ENCODE assay signal across 18 mouse cellular contexts in the genomic region with DNA sequence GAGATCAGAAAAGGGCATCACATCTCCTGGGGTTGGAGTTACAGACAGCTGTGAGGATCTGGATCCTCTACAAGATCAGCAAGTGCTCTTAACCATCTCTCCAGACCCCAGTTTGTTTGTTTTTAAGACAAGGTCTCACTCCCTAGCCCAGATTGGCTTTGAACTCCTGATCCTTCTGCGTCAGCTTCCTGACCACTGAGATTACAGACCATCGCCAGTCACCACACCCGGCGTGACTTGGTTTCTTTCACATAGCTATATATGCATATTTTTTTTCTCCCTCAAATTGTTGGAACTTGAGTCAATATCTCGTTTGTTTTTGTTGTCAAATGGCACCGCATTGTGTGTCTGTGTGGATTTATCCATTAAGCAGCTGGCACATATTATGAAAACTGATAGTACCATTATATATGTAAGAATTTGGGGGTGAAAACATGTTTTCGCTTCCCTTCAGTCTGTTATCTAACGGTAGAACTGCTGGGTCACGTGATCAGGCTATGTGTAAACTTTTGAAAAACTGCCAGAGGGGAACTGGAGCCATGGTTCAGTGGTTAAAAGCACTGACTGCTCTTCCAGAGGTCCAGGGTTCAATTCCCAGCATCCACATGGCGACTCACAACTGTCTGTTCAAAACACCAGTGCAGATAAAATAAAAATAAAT. TPM values are rescaled to one million over a fixed set of nuclear protein-coding genes. Genes with fewer than 3 reads are reported as not detected.
DNase-seq lines count a peak whose midpoint lies in the region; ATAC-seq and TF ChIP-seq lines count a peak whose summit lies in the region.
"Had no signal": no experiment of that assay in that cellular context is flagged by ENCODE, and none has a peak within 500 bp of the region (broad histone marks: within the 10 kb centered on the region; RNA-seq: fewer than 3 reads in every experiment).

No protein-coding gene starts in this region.

- H3K79me3 ChIP-seq in C2C12 (ENCODE audit: low read depth): no peaks in the 10 kb centered on the region

- H3K4me1 ChIP-seq in erythroblast, embryonic 14.5 days (ENCODE audit: control insufficient read depth): peaks cover 97% of the 10 kb centered on the region
- H3K4me1 ChIP-seq in liver, postnatal 0 days (ENCODE audit: insufficient read depth): peaks cover 39% of the 10 kb centered on the region
- H3K4me1 ChIP-seq in forebrain, embryonic 13.5 days: no peaks in the 10 kb centered on the region
- H3K4me1 ChIP-seq in intestine, embryonic 16.5 days (ENCODE audit: control insufficient read depth, insufficient read depth, low read length): no peaks in the 10 kb centered on the region
- H3K4me1 ChIP-seq: embryonic facial prominence, embryonic 12.5 days; limb, embryonic 12.5 days; neural tube, embryonic 15.5 days had no signal

- intact Hi-C loops in heart, postnatal 36 days (cut with DNase I): no loop called here
- intact Hi-C loops in heart, postnatal 14 days (cut with DNase I): no loop called here

- H3K9ac ChIP-seq in liver, postnatal 0 days (replicated peaks): no peak overlapping the region
- H3K9ac ChIP-seq in forebrain, embryonic 13.5 days: no peak overlapping the region
- no peak overlapping the region for H3K9ac ChIP-seq in intestine, embryonic 16.5 days (ENCODE audit: low read depth, low read length)
- H3K9ac ChIP-seq: embryonic facial prominence, embryonic 12.5 days; limb, embryonic 12.5 days; neural tube, embryonic 15.5 days had no signal

- peak; percentile 64 for ATAC-seq in liver, postnatal 0 days
- no peak for ATAC-seq in forebrain, embryonic 13.5 days
- ATAC-seq in intestine, embryonic 16.5 days: no peak
- ATAC-seq: forebrain, embryonic 16.5 days; hindbrain, postnatal 0 days had no signal

- DNase-seq in 416B (ENCODE audit: low read depth): peak; percentile 56
- DNase-seq in liver, postnatal 0 days: peak; percentile 52
- no peak for DNase-seq in heart, postnatal 36 days
- no peak for DNase-seq in heart, postnatal 14 days
- DNase-seq: cerebellum, adult 9-11 months; gastrocnemius, postnatal 25 days; kidney, postnatal 25 days; layer of hippocampus, postnatal 36 days; lung, postnatal 4 days had no signal

- H3ac ChIP-seq in C2C12 (ENCODE audit: control insufficient read depth, insufficient read length, low read depth): no peak overlapping the region

- no peaks in the 10 kb centered on the region for H3K27me3 ChIP-seq in C2C12 (ENCODE audit: control insufficient read depth, insufficient read depth, insufficient read length)
- no peaks in the 10 kb centered on the region for H3K27me3 ChIP-seq in erythroblast, embryonic 14.5 days (ENCODE audit: control insufficient read depth)
- H3K27me3 ChIP-seq in liver, postnatal 0 days (ENCODE audit: insufficient read depth, low read length): no peaks in the 10 kb centered on the region
- H3K27me3 ChIP-seq in forebrain, embryonic 13.5 days: no peaks in the 10 kb centered on the region
- H3K27me3 ChIP-seq in intestine, embryonic 16.5 days (replicated peaks; ENCODE audit: control insufficient read depth, insufficient read depth, low read length): no peaks in the 10 kb centered on the region
- H3K27me3 ChIP-seq: embryonic facial prominence, embryonic 12.5 days; limb, embryonic 12.5 days; neural tube, embryonic 15.5 days had no signal

- H3K9me3 ChIP-seq in erythroblast, embryonic 14.5 days (ENCODE audit: control insufficient read depth, low read length): no peaks in the 10 kb centered on the region
- no peaks in the 10 kb centered on the region for H3K9me3 ChIP-seq in liver, postnatal 0 days (ENCODE audit: low read length)
- H3K9me3 ChIP-seq in forebrain, embryonic 13.5 days (replicated peaks): no peaks in the 10 kb centered on the region
- H3K9me3 ChIP-seq in intestine, embryonic 16.5 days (ENCODE audit: control insufficient read depth, low read length): no peaks in the 10 kb centered on the region
- H3K9me3 ChIP-seq: embryonic facial prominence, embryonic 12.5 days; limb, embryonic 12.5 days; neural tube, embryonic 15.5 days had no signal

- peak overlapping the region; percentile 34; the same call in 1 of the 2 replicates for H3K4me2 ChIP-seq in liver, postnatal 0 days (ENCODE audit: low read depth, low read length)
- no peak overlapping the region for H3K4me2 ChIP-seq in forebrain, embryonic 13.5 days
- H3K4me2 ChIP-seq in intestine, embryonic 16.5 days (ENCODE audit: low read depth, low read length): no peak overlapping the region
- H3K4me2 ChIP-seq: embryonic facial prominence, embryonic 12.5 days; limb, embryonic 12.5 days; neural tube, embryonic 15.5 days had no signal

- no peak for TF ChIP-seq CTCF in C2C12 (IDR thresholded peaks at IDR 0.05; ENCODE audit: control insufficient read depth, insufficient read depth, insufficient read length)
- no peak for TF ChIP-seq CTCF in liver, postnatal 0 days (IDR thresholded peaks at IDR 0.05; ENCODE audit: low read depth)

- H3K27ac ChIP-seq in liver, postnatal 0 days (ENCODE audit: low read depth): peak overlapping the region; percentile 79
- H3K27ac ChIP-seq in forebrain, embryonic 13.5 days: no peak overlapping the region
- H3K27ac ChIP-seq in intestine, embryonic 16.5 days (ENCODE audit: low read length): no peak overlapping the region
- H3K27ac ChIP-seq: embryonic facial prominence, embryonic 12.5 days; hindbrain, postnatal 0 days; limb, embryonic 12.5 days; neural tube, embryonic 15.5 days had no signal

- peak; percentile 85 for TF ChIP-seq EP300 in liver, postnatal 0 days (IDR thresholded peaks at IDR 0.05; ENCODE audit: low read depth)

- 41% methylated on average over 10 of the region's 10 CpGs for WGBS in liver, postnatal 0 days (ENCODE audit: insufficient replicate concordance)
- WGBS in forebrain, embryonic 13.5 days: 84% methylated on average over 10 of the region's 10 CpGs
- WGBS in intestine, embryonic 16.5 days: 76% methylated on average over 10 of the region's 10 CpGs

- H3K4me3 ChIP-seq in C2C12 (ENCODE audit: insufficient read depth, poor library complexity, severe bottlenecking): no peak overlapping the region
- H3K4me3 ChIP-seq in erythroblast, embryonic 14.5 days (replicated peaks): peak overlapping the region; percentile 42
- H3K4me3 ChIP-seq in liver, postnatal 0 days (ENCODE audit: low read depth, low read length): no peak overlapping the region
- H3K4me3 ChIP-seq in forebrain, embryonic 13.5 days: no peak overlapping the region
- H3K4me3 ChIP-seq in intestine, embryonic 16.5 days (ENCODE audit: low read length): no peak overlapping the region
- H3K4me3 ChIP-seq: embryonic facial prominence, embryonic 12.5 days; limb, embryonic 12.5 days; neural tube, embryonic 15.5 days had no signal

- H3K36me3 ChIP-seq in C2C12 (ENCODE audit: control insufficient read depth, insufficient read depth): no peaks in the 10 kb centered on the region
- peaks cover 100% of the 10 kb centered on the region for H3K36me3 ChIP-seq in erythroblast, embryonic 14.5 days (ENCODE audit: control insufficient read depth)
- H3K36me3 ChIP-seq in liver, postnatal 0 days (replicated peaks; ENCODE audit: insufficient read depth, low read length): peaks cover 43% of the 10 kb centered on the region
- H3K36me3 ChIP-seq in forebrain, embryonic 13.5 days (ENCODE audit: poor library complexity, severe bottlenecking): no peaks in the 10 kb centered on the region
- H3K36me3 ChIP-seq in intestine, embryonic 16.5 days (ENCODE audit: control insufficient read depth, insufficient read depth, low read length): peaks cover 2% of the 10 kb centered on the region; the same call in 1 of the 2 replicates
- H3K36me3 ChIP-seq: embryonic facial prominence, embryonic 12.5 days; limb, embryonic 12.5 days; neural tube, embryonic 15.5 days had no signal

- no peaks in the 10 kb centered on the region for H3K79me2 ChIP-seq in C2C12 (ENCODE audit: control insufficient read depth, insufficient read depth)

RNA-seq across cellular contexts. Expression of a gene that starts 6.8 kb away (rescaled TPM):
- polyA plus RNA-seq in C2C12 (2012; fragmentation: generic; extraction: Trizol): 78.4 TPM
- polyA plus RNA-seq in erythroblast, embryonic 14.5 days (2012): 842 and 917 TPM in 2 replicates
- polyA plus RNA-seq in liver, postnatal 0 days (2015; fragmentation: Nextera tagmentation; extraction: Ambion mirVana): 372 and 407 TPM in 2 replicates
- 16.8 and 17.3 TPM in 2 replicates for polyA plus RNA-seq in forebrain, embryonic 13.5 days (2015; fragmentation: Nextera tagmentation; extraction: Ambion mirVana)
- 75.6 and 89.7 TPM in 2 replicates for polyA plus RNA-seq in intestine, embryonic 16.5 days (2015; fragmentation: Nextera tagmentation; extraction: Ambion mirVana)
- total RNA-seq in heart, postnatal 36 days (2021): 10 to 100 TPM; 29.9 to 31.8 TPM
- total RNA-seq in heart, postnatal 14 days (2021): 10 to 100 TPM; 34.3 to 34.9 TPM

RNA-seq across cellular contexts. Expression of a gene that starts 7.1 kb away (rescaled TPM):
- 0.25 TPM for polyA plus RNA-seq in C2C12 (2012; fragmentation: generic; extraction: Trizol)
- polyA plus RNA-seq in erythroblast, embryonic 14.5 days (2012): 0.01 and 0.02 TPM in 2 replicates
- polyA plus RNA-seq in liver, postnatal 0 days (2015; fragmentation: Nextera tagmentation; extraction: Ambion mirVana): 0.02 and 0.18 TPM in 2 replicates
- polyA plus RNA-seq in forebrain, embryonic 13.5 days (2015; fragmentation: Nextera tagmentation; extraction: Ambion mirVana): 0.43 and 0.71 TPM in 2 replicates
- polyA plus RNA-seq in intestine, embryonic 16.5 days (2015; fragmentation: Nextera tagmentation; extraction: Ambion mirVana): 0.36 and 0.44 TPM in 2 replicates
- total RNA-seq in heart, postnatal 36 days (2021): under 1 TPM; 0.22 to 0.41 TPM
- total RNA-seq in heart, postnatal 14 days (2021): under 1 TPM; 0.14 to 0.20 TPM

RNA-seq across cellular contexts. Expression of a gene that starts 19.0 kb away (rescaled TPM):
- polyA plus RNA-seq in C2C12 (2012; fragmentation: generic; extraction: Trizol): 12.5 TPM
- 9.6 and 9.9 TPM in 2 replicates for polyA plus RNA-seq in erythroblast, embryonic 14.5 days (2012)
- 16.2 and 17.0 TPM in 2 replicates for polyA plus RNA-seq in liver, postnatal 0 days (2015; fragmentation: Nextera tagmentation; extraction: Ambion mirVana)
- 18.8 and 19.2 TPM in 2 replicates for polyA plus RNA-seq in forebrain, embryonic 13.5 days (2015; fragmentation: Nextera tagmentation; extraction: Ambion mirVana)
- polyA plus RNA-seq in intestine, embryonic 16.5 days (2015; fragmentation: Nextera tagmentation; extraction: Ambion mirVana): 27.4 and 28.6 TPM in 2 replicates
- 1 to 10 TPM; 8.3 to 8.4 TPM for total RNA-seq in heart, postnatal 36 days (2021)
- 1 to 10 TPM; 7.6 to 8.5 TPM for total RNA-seq in heart, postnatal 14 days (2021)

RNA-seq across cellular contexts. Expression of a gene that starts 32.1 kb away (rescaled TPM):
- 87.3 TPM for polyA plus RNA-seq in C2C12 (2012; fragmentation: generic; extraction: Trizol)
- polyA plus RNA-seq in erythroblast, embryonic 14.5 days (2012): 17.9 and 18.5 TPM in 2 replicates
- polyA plus RNA-seq in liver, postnatal 0 days (2015; fragmentation: Nextera tagmentation; extraction: Ambion mirVana): 18.3 and 18.5 TPM in 2 replicates
- 8.5 and 8.7 TPM in 2 replicates for polyA plus RNA-seq in forebrain, embryonic 13.5 days (2015; fragmentation: Nextera tagmentation; extraction: Ambion mirVana)
- 40.9 and 43.4 TPM in 2 replicates for polyA plus RNA-seq in intestine, embryonic 16.5 days (2015; fragmentation: Nextera tagmentation; extraction: Ambion mirVana)
- 10 to 100 TPM in 1 of 2 experiments, 1 to 10 TPM in 1; 9.5 to 11.5 TPM for total RNA-seq in heart, postnatal 36 days (2021)
- total RNA-seq in heart, postnatal 14 days (2021): 10 to 100 TPM; 10.9 to 11.4 TPM

RNA-seq across cellular contexts. Expression of a gene that starts 44.5 kb away (rescaled TPM):
- polyA plus RNA-seq in C2C12 (2012; fragmentation: generic; extraction: Trizol): 5.3 TPM
- 0.41 TPM in 2 replicates for polyA plus RNA-seq in erythroblast, embryonic 14.5 days (2012)
- 0.25 and 0.28 TPM in 2 replicates for polyA plus RNA-seq in liver, postnatal 0 days (2015; fragmentation: Nextera tagmentation; extraction: Ambion mirVana)
- polyA plus RNA-seq in forebrain, embryonic 13.5 days (2015; fragmentation: Nextera tagmentation; extraction: Ambion mirVana): 1.5 and 1.8 TPM in 2 replicates
- 2.2 and 2.6 TPM in 2 replicates for polyA plus RNA-seq in intestine, embryonic 16.5 days (2015; fragmentation: Nextera tagmentation; extraction: Ambion mirVana)
- total RNA-seq in heart, postnatal 36 days (2021): under 1 TPM; 0.95 to 0.97 TPM
- total RNA-seq in heart, postnatal 14 days (2021): 1 to 10 TPM; 1.4 to 2.8 TPM

Comparison
In these comparisons a context has a peak if more than half of its experiments do, and no peak if none do; other contexts are left out.
1. DNase-seq: peak in 416B (single experiment) and liver, postnatal 0 days (single experiment); none in heart, postnatal 36 days (0 of 2) and heart, postnatal 14 days (0 of 2).